ENCODE assay signal across 25 mouse cellular contexts in genomic region chr3:27188386-27188785, GRCm38 (mm10). TPM values are rescaled to one million over a fixed set of nuclear protein-coding genes. Genes with fewer than 3 reads are reported as not detected.
DNase-seq lines count a peak whose midpoint lies in the region; ATAC-seq and TF ChIP-seq lines count a peak whose summit lies in the region.
"Had no signal": no experiment of that assay in that cellular context is flagged by ENCODE, and none has a peak within 500 bp of the region (broad histone marks: within the 10 kb centered on the region; RNA-seq: fewer than 3 reads in every experiment).

No protein-coding gene starts in this region.

- peaks cover 28% of the 10 kb centered on the region for H3K4me1 ChIP-seq in megakaryocyte, embryonic 14.5 days
- H3K4me1 ChIP-seq in neural tube, embryonic 15.5 days = peaks cover 20% of the 10 kb centered on the region

- no peak overlapping the region for H3K9ac ChIP-seq in neural tube, embryonic 15.5 days (replicated peaks)
- H3K9ac ChIP-seq: forebrain, embryonic 13.5 days; heart, embryonic 15.5 days; lung, embryonic 14.5 days; midbrain, embryonic 15.5 days had no signal

- DNase-seq in gastrocnemius, adult 2 months = no peak
- DNase-seq in gastrocnemius, postnatal 14 days = no peak
- peak; percentile 63 for DNase-seq in kidney, postnatal 14 days
- DNase-seq in left cerebral cortex, postnatal 4 days = no peak
- DNase-seq in neural tube, embryonic 10.5 days (ENCODE audit: extremely low spot score, low spot score) = no peak
- DNase-seq: adrenal gland, postnatal 25 days; cerebellum, adult 18-20 months; cerebellum, postnatal 36 days; gastrocnemius, postnatal 10 days; heart, adult 2 months; lung, embryonic 14.5 days; lung, postnatal 36 days; right cerebral cortex, postnatal 14 days; thymus, adult 18-20 months had no signal

- no peak overlapping the region for H3K4me3 ChIP-seq in gastrocnemius, adult 2 months
- H3K4me3 ChIP-seq in megakaryocyte, embryonic 14.5 days (replicated peaks) = peak overlapping the region; percentile 21
- H3K4me3 ChIP-seq in neural tube, embryonic 15.5 days (replicated peaks) = no peak overlapping the region
- H3K4me3 ChIP-seq: forebrain, embryonic 13.5 days; heart, adult 2 months; heart, embryonic 15.5 days; layer of hippocampus, adult 2 months; midbrain, embryonic 15.5 days; myocyte had no signal

- H3K36me3 ChIP-seq in megakaryocyte, embryonic 14.5 days (replicated peaks; ENCODE audit: low read length) = no peaks in the 10 kb centered on the region
- no peaks in the 10 kb centered on the region for H3K36me3 ChIP-seq in neural tube, embryonic 15.5 days
- H3K36me3 ChIP-seq: heart, embryonic 15.5 days; midbrain, embryonic 15.5 days had no signal

- intact Hi-C loops in gastrocnemius, adult 2 months (cut with DNase I) = no loop called here
- intact Hi-C loops in gastrocnemius, postnatal 14 days (cut with DNase I; ENCODE audit: low total_unique reads) = no loop called here
- intact Hi-C loops in left cerebral cortex, postnatal 4 days (cut with DNase I) = loop anchor here (10.0 kb wide), 1 partner anchor 276 kb away; no protein-coding TSS in a partner anchor

- 89% methylated on average over 1 of the region's 1 CpGs for WGBS in neural tube, embryonic 15.5 days

- H3K27ac ChIP-seq in gastrocnemius, adult 2 months = 0 out of 2 replicates have a peak overlapping the region, but pooled peaks have one; percentile 13
- no peak overlapping the region for H3K27ac ChIP-seq in neural tube, embryonic 15.5 days (replicated peaks)
- H3K27ac ChIP-seq: forebrain, embryonic 13.5 days; heart, adult 2 months; heart, embryonic 15.5 days; hindbrain, postnatal 0 days; midbrain, embryonic 15.5 days had no signal

- ATAC-seq in megakaryocyte, adult 5-6 weeks (ENCODE audit: poor library complexity, severe bottlenecking) = no peak
- ATAC-seq in neural tube, embryonic 15.5 days (ENCODE audit: low FRiP score) = no peak
- ATAC-seq: forebrain, embryonic 13.5 days; hindbrain, postnatal 0 days; midbrain, embryonic 15.5 days had no signal

- peaks cover 5% of the 10 kb centered on the region for H3K9me3 ChIP-seq in megakaryocyte, embryonic 14.5 days
- H3K9me3 ChIP-seq in neural tube, embryonic 15.5 days (replicated peaks) = no peaks in the 10 kb centered on the region
- H3K9me3 ChIP-seq: forebrain, embryonic 13.5 days; heart, embryonic 15.5 days; midbrain, embryonic 15.5 days had no signal

- H3K27me3 ChIP-seq in megakaryocyte, embryonic 14.5 days (replicated peaks) = peaks cover 49% of the 10 kb centered on the region
- H3K27me3 ChIP-seq in neural tube, embryonic 15.5 days (replicated peaks) = no peaks in the 10 kb centered on the region
- H3K27me3 ChIP-seq: CH12.LX; forebrain, embryonic 13.5 days; heart, embryonic 15.5 days; midbrain, embryonic 15.5 days had no signal

- no peak overlapping the region for H3K4me2 ChIP-seq in neural tube, embryonic 15.5 days
- H3K4me2 ChIP-seq: forebrain, embryonic 13.5 days; heart, embryonic 15.5 days; liver, embryonic 11.5 days; lung, embryonic 14.5 days; midbrain, embryonic 15.5 days had no signal

- no peak for TF ChIP-seq CTCF in gastrocnemius, adult 2 months (IDR thresholded peaks at IDR 0.05)

RNA-seq across cellular contexts. Expression of gene Nceh1, which starts 5.6 kb away (rescaled TPM):
- 10 to 100 TPM; 16.7 to 31.6 TPM for total RNA-seq in gastrocnemius, adult 2 months (2021)
- total RNA-seq in gastrocnemius, postnatal 14 days (2021) = 10 to 100 TPM; 11.0 to 19.7 TPM
- 1.8 TPM in 1 of 2 replicates, not detected in the other for polyA plus RNA-seq in megakaryocyte, embryonic 14.5 days (2012; ENCODE audit: insufficient read depth, low replicate concordance)
- total RNA-seq in megakaryocyte, adult 5-6 weeks (2015) = 30.6 and 33.9 TPM in 2 replicates
- total RNA-seq in megakaryocyte, adult 5-6 weeks (2017) = 32.7 and 33.2 TPM in 2 replicates
- 16.3 and 19.3 TPM in 2 replicates for polyA plus RNA-seq in neural tube, embryonic 15.5 days (2015; fragmentation: Nextera tagmentation; extraction: Ambion mirVana)
- 10 to 100 TPM; 26.2 to 30.6 TPM for total RNA-seq in left cerebral cortex, postnatal 4 days (2021)

RNA-seq across cellular contexts. Expression of gene Ect2, which starts 34.7 kb away (rescaled TPM):
- total RNA-seq in gastrocnemius, adult 2 months (2021) = under 1 TPM; 0.18 to 0.36 TPM
- 1 to 10 TPM; 3.6 to 4.7 TPM for total RNA-seq in gastrocnemius, postnatal 14 days (2021)
- 0.09 and 5.1 TPM in 2 replicates for polyA plus RNA-seq in megakaryocyte, embryonic 14.5 days (2012; ENCODE audit: insufficient read depth, low replicate concordance)
- total RNA-seq in megakaryocyte, adult 5-6 weeks (2015) = 57.2 and 60.8 TPM in 2 replicates
- total RNA-seq in megakaryocyte, adult 5-6 weeks (2017) = 62.2 and 65.7 TPM in 2 replicates
- polyA plus RNA-seq in neural tube, embryonic 15.5 days (2015; fragmentation: Nextera tagmentation; extraction: Ambion mirVana) = 6.0 and 15.9 TPM in 2 replicates
- 1 to 10 TPM; 6.0 to 6.6 TPM for total RNA-seq in left cerebral cortex, postnatal 4 days (2021)

Comparison
In these comparisons a context has a peak if more than half of its experiments do, and no peak if none do; other contexts are left out.
1. RNA of gene Ect2, which starts 34.7 kb away (total RNA-seq): 57.2 to 65.7 TPM in megakaryocyte, adult 5-6 weeks; 6.0 to 6.6 TPM in left cerebral cortex, postnatal 4 days, 3.6 to 4.7 TPM in gastrocnemius, postnatal 14 days and 0.18 to 0.36 TPM in gastrocnemius, adult 2 months; every median in the first group is over 4 times any median in the second.